Mouse (Mus musculus): ENCODE data around the gene Psmd12. TPM values are rescaled to one million over a fixed set of nuclear protein-coding genes. Genes with fewer than 3 reads are reported as not detected.

Gene Psmd12
- polyA plus RNA-seq, 1 experiment from 2014 or later = 168 TPM

DNA sequence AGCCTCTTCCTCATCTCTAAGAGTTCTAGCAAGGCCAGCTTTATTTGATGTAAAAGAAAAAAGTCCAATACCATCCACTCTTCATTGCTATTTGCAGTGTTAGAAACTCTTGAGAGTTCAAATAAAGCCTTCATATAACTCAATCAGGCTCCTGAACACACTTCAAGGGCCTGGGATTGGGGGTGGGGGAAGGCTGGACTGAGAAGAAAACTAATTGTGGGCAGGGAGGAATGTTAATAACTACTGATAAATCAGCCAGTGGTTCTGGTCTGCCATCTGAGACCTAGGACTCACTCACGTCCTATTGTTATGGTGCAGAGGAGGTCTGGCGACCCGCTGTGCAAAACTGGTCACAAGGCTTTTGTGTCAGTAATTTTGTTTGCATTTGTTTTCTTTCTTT lies 48.3 kb downstream of the Psmd12 start:
- ATAC-seq = no peak
- WGBS = 61% methylated on average over 3 of the region's 3 CpGs
- no peaks in the 10 kb centered on the region for H3K4me1 ChIP-seq (replicated peaks)
- no peak overlapping the region for H3K4me3 ChIP-seq (replicated peaks)
- no peaks in the 10 kb centered on the region for H3K27me3 ChIP-seq (replicated peaks)
- H3K9ac ChIP-seq = no peak overlapping the region
- H3K36me3 ChIP-seq = no peaks in the 10 kb centered on the region
- H3K4me2 ChIP-seq (replicated peaks) = no peak overlapping the region
- no peak overlapping the region for H3K27ac ChIP-seq
- no peaks in the 10 kb centered on the region for H3K9me3 ChIP-seq

DNA sequence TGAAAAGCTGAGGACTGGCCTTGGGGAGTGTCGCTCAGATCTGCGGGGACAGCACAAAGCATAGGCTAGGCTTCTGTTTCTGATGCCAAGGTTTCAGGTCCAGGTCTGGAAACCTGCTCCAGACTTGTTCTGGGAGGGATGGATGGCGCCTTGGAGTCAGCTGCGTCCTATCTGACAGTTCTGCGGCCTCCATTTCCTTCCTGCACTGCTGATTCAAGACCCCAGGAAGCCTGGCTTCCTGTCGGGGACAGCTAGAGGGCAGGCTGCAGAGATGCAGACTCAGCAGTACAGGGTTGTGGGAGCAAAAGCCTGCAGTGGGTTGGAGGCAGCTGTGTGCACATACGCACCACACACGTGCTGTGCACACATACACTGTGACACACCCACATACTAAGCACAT lies 50.0 kb downstream of the Psmd12 start:
- Histone ChIP-seq H3K4me1 (replicated peaks) (no peaks in the 10 kb centered on the region), H3K27ac (no peak overlapping the region), H3K36me3 (no peaks in the 10 kb centered on the region), H3K4me3 (replicated peaks) (no peak overlapping the region), H3K9ac (no peak overlapping the region), H3K9me3 (no peaks in the 10 kb centered on the region), H3K4me2 (replicated peaks) (no peak overlapping the region), H3K27me3 (replicated peaks) (no peaks in the 10 kb centered on the region)
- WGBS = 39% methylated on average over 8 of the region's 8 CpGs
- no peak for ATAC-seq

DNA sequence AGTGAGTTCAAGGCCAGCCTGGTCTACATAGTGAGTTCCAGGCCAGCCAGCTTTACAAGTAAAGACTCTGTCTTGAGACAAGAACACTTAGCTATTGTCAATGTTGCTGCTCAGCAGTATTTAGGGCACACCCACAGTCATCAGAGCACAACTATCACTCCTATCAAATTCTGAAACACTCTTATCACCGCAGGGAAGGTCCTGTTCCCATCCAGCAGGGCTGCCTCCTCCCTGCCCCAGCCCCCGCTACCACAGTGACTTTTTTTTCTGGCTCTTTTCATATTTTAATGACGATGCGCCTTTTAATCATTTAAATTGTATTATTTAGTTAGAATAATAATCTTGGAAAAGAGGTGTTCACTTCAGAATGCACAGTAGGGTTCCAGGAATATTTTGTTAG lies 52.2 kb downstream of the Psmd12 start:
- Histone ChIP-seq H3K36me3 (no peaks in the 10 kb centered on the region), H3K4me3 (replicated peaks) (no peak overlapping the region), H3K4me1 (replicated peaks) (no peaks in the 10 kb centered on the region), H3K27ac (no peak overlapping the region), H3K9ac (no peak overlapping the region), H3K4me2 (replicated peaks) (no peak overlapping the region), H3K27me3 (replicated peaks) (no peaks in the 10 kb centered on the region), H3K9me3 (no peaks in the 10 kb centered on the region)
- no peak for ATAC-seq
- 71% methylated on average over 4 of the region's 4 CpGs for WGBS

DNA sequence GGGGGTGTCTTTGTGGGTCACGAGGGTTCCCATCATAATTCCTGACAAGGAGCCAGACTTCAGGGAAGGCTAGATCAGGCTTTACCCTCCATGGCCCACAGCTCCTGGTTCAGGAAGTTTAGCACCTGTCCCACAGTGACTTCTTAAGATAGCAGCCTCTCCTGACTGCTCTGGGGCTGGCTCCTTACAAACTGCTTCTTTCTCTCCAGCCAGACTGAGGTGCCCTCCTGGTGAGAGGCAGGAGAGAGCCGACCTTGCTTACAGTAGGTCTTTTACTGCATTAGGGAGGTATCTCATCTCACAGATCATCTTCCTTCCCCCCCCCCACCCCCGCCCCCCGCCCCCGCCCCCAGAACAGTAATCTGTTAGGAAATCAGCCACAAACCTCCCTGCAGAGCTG lies 53.0 kb downstream of the Psmd12 start:
- Histone ChIP-seq H3K4me1 (replicated peaks) (no peaks in the 10 kb centered on the region), H3K9me3 (no peaks in the 10 kb centered on the region), H3K4me2 (replicated peaks) (no peak overlapping the region), H3K27me3 (replicated peaks) (no peaks in the 10 kb centered on the region), H3K4me3 (replicated peaks) (no peak overlapping the region), H3K27ac (no peak overlapping the region), H3K9ac (no peak overlapping the region), H3K36me3 (no peaks in the 10 kb centered on the region)
- ATAC-seq = no peak
- WGBS = 35% methylated on average over 5 of the region's 5 CpGs

DNA sequence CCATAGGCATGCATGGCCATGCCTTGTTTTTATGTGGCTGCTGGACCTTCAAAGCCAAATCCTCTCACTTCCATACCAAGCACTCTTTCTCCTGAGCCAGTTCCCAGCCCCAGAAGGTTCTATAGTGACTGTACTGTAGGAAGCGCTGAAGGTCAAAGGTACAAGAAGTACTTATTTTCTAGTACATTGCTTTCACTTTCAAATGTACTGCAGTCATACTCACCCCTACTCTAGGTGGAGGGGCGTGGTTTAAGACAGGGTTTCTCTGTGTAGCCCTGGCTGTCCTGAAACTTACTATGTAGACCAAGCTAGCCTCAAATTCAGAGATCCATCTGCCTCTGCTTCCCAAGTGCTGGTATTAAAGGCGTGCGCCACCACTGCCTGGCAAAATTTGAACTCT lies 59.7 kb downstream of the Psmd12 start:
- H3K4me1 ChIP-seq (replicated peaks) = no peaks in the 10 kb centered on the region
- no peak overlapping the region for H3K4me2 ChIP-seq (replicated peaks)
- H3K27ac ChIP-seq = no peak overlapping the region
- H3K9ac ChIP-seq = no peak overlapping the region
- no peaks in the 10 kb centered on the region for H3K9me3 ChIP-seq
- H3K4me3 ChIP-seq (replicated peaks) = no peak overlapping the region
- H3K36me3 ChIP-seq = no peaks in the 10 kb centered on the region
- no peaks in the 10 kb centered on the region for H3K27me3 ChIP-seq (replicated peaks)
- ATAC-seq = peak; percentile 39; the same call in 1 of the 2 replicates
- 86% methylated on average over 4 of the region's 4 CpGs for WGBS

DNA sequence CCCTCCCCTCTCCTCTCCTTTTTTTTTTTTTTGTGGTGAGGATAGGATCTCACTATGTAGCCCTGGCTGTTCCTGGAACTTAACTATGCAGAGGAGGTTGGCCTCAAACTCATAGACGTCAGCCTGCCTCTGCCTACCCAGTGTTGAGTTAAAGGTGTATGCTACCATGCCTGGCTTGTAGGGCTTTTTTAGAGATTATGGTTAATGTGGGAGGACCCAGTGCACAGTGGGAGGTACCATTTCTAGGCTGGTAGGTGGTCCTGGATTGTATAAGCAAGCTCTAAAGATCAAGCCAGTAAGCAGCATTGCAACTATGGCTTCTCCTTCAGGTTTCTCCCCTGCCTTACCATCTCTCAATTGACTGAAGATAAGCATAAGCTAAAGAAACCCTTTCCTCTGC lies 61.1 kb downstream of the Psmd12 start:
- Histone ChIP-seq H3K4me1 (replicated peaks) (no peaks in the 10 kb centered on the region), H3K4me2 (replicated peaks) (no peak overlapping the region), H3K9ac (no peak overlapping the region), H3K9me3 (no peaks in the 10 kb centered on the region), H3K36me3 (no peaks in the 10 kb centered on the region), H3K4me3 (replicated peaks) (no peak overlapping the region), H3K27me3 (replicated peaks) (no peaks in the 10 kb centered on the region), H3K27ac (no peak overlapping the region)
- no peak for ATAC-seq
- 50% methylated on average over 1 of the region's 1 CpGs for WGBS

DNA sequence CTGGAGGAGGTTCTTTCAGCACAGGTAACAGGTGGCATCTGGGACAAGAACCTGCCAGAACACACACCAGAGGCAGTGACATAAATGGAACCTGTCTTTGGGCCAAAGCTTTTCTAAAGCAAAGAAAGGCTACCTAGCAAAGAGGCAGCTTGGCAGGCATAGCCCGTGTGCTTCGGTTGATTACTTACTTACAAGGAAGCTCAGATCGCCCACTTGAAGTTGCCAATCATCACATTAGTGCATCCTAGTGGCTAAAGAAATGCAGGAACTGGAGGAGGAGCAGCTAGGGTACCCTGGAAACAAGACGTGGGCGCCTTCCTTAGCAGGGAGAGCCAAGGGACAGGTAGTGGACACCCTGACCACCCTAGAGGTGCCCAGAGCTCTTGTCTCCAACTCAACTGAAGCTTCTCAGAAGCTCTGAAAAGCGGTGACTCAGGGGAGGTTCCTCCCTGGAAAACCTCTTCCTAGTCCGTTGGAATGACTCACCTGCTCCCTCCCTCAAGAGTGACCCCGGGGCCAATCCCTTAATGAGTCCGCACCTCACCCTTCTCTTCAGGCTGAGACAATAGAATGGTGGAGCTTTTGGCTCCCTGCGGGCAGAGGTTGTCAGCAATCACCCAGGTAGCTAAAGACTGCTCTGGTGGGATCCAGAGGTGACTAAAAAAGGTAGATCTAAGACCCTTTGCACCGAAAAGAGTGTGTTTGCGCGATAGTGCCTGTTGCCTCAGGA lies 66.6 kb downstream of the Psmd12 start:
- 19% methylated on average over 13 of the region's 13 CpGs for WGBS
- Histone ChIP-seq H3K4me2 (replicated peaks) (peak overlapping the region; percentile 91), H3K4me3 (replicated peaks) (peak overlapping the region; percentile 94), H3K27me3 (replicated peaks) (no peaks in the 10 kb centered on the region), H3K4me1 (replicated peaks) (peaks cover 8% of the 10 kb centered on the region), H3K36me3 (no peaks in the 10 kb centered on the region), H3K27ac (peak overlapping the region; percentile 83; the same call in 1 of the 2 replicates), H3K9ac (no peak overlapping the region), H3K9me3 (no peaks in the 10 kb centered on the region)
- peak; percentile 69 for ATAC-seq

DNA sequence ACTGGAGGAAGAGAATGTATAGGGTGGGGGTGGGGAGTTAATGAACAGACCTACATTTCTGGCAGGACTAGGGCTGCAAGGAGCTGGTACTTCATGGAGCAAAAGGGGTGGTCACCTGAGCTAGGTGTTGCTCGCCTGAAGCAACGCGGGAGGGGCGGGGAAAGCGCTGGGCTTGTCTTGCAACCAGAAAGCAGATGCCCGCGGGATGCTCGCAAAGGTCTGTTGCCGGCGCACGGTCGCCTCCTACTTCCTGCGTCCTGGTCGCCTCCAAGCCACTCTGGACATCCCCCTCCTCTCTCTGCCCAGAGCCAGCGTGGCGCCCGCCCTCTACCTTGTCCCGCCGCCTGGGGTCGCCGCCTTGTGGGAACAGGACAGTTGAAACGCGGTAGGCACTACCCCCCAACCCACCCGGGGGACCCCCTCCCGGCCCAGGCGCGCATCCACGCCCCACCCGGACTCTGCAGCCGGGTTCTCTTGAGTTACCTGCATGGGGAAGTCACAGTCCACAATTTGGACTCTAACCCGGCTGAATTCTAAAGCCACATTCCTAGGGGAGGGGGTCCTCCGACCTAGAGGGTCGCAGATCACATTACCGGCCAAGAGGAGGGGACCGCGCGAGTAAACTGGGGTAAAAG lies 67.5 kb downstream of the Psmd12 start:
- H3K4me2 ChIP-seq (replicated peaks) = peak overlapping the region; percentile 91
- peak overlapping the region; percentile 83 for H3K27ac ChIP-seq
- H3K27me3 ChIP-seq (replicated peaks) = no peaks in the 10 kb centered on the region
- H3K4me1 ChIP-seq (replicated peaks) = peaks cover 8% of the 10 kb centered on the region
- WGBS = under 1% methylated on average over 37 of the region's 37 CpGs
- peak overlapping the region; percentile 94 for H3K4me3 ChIP-seq (replicated peaks)
- ATAC-seq = peak; percentile 62
- peak overlapping the region; percentile 76 for H3K9ac ChIP-seq
- H3K9me3 ChIP-seq = no peaks in the 10 kb centered on the region
- no peaks in the 10 kb centered on the region for H3K36me3 ChIP-seq

DNA sequence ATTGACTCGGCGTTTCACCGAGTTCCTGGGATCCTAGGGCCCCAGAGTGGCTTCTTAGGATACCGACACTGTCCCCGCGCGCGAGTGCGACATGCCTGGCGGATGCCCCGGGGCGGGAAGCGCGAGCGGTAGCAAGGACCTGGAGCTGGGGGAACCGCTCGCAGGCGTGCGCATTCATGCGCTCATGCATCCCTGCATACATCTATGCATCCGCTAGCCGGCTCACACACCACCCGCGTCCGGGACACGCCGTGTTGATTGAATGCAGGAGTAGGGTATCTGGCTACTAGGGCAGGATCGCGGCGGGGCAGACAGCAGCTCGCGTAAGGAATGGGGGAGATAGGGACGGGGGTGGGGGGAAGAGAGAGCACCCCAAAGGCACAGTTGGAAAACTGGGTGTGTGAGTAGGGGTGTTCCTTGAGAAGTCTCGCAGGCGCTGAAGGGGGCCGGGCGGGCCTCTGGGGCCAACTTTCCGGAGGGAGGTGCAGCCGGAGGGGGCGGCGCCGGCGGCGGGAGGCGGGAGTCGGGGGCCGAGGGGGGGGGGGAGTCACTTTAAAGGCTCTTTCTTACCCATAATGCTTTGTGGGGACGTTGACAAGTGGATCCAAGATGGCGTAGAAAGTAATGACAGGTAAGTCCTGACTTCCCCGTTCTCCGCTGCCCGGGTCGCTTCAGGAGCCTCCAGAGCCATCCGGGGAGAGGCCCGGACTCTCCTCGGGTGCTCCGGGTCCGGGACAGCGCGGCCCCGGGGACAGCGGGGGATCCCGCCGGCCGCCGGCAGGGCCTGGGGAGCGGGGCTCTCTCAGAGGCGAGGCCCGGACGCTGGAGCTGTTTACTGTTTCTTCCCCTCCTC lies 68.3 kb downstream of the Psmd12 start, which contains the start of gene Helz:
TSS of gene Helz (plus strand) at position 580 of the 853 bp plus-strand sequence.
- Histone ChIP-seq H3K27ac (peak within 1 kb of the TSS; percentile 83), H3K4me3 (replicated peaks) (peak within 1 kb of the TSS; percentile 94), H3K9ac (peak within 1 kb of the TSS; percentile 76), H3K4me2 (replicated peaks) (peak within 1 kb of the TSS; percentile 91), H3K9me3 (no peaks in the 10 kb centered on the region), H3K36me3 (no peaks in the 10 kb centered on the region), H3K27me3 (replicated peaks) (no peaks in the 10 kb centered on the region), H3K4me1 (replicated peaks) (peaks cover 8% of the 10 kb centered on the region)
- WGBS = under 1% methylated on average over 70 of the region's 70 CpGs
- peak; percentile 85 for ATAC-seq

DNA sequence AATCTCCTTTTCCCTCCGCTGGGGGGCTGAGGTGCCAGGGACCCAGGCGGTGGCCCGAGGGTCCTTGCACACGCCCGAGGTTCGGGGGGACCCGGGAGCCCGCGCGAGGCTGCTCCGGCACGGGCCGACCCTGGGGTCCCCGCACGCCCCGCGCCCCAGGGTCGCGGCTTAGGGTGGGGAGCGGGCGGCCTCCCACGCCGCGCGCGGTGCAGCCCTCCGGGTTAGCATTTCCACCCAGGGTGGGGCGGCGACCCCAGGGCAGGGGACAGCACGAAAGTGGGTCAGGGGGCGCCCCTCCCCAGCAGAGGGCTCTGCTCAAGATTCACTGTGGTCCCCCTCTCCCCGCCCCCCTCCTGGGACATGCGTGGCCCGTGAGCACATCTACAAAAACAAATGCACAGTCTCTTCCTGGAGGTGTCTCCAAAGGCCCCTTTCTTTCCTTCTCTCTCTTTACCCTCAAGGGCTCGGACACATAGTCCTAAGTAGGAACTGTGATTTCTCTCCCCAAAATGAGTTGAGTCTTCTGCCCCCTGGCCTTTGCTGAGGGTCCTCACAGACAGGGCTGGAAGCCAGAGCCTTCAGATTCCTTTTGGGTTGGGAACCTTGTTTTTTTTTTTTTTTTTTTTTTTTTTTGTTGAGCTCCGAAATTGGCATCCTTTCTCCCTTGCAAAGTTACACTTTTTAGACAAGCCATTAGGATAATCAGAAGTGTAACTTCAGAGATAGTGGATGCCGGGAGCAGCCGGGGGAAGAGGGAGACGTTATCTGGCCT lies 69.1 kb downstream of the Psmd12 start:
- H3K27me3 ChIP-seq (replicated peaks) = no peaks in the 10 kb centered on the region
- peak overlapping the region; percentile 68 for H3K27ac ChIP-seq
- no peaks in the 10 kb centered on the region for H3K9me3 ChIP-seq
- H3K9ac ChIP-seq = peak overlapping the region; percentile 76
- H3K4me2 ChIP-seq (replicated peaks) = peak overlapping the region; percentile 91
- peak; percentile 24 for ATAC-seq
- 6% methylated on average over 39 of the region's 39 CpGs for WGBS
- no peaks in the 10 kb centered on the region for H3K36me3 ChIP-seq
- peak overlapping the region; percentile 94 for H3K4me3 ChIP-seq (replicated peaks)
- H3K4me1 ChIP-seq (replicated peaks) = peaks cover 8% of the 10 kb centered on the region

Measured in intestine, embryonic 15.5 days (tissue).